Mouse (Mus musculus) spleen, adult 2 months (tissue): ENCODE data around the gene Fgf12.

Experiments used
- CTCF ChIP-seq: fragments of 200-500 bp; IDR thresholded peaks from 2 replicates; pipeline ENCODE4 v1.5.1; 2011; ENCODE audit warnings: mild to moderate bottlenecking, inconsistent platforms; ENCODE audit not compliant: insufficient read depth, insufficient read length, insufficient replicate concordance; ENCODE audit errors: extremely low read depth
- POLR2A ChIP-seq: fragments of 200-500 bp; IDR thresholded peaks from 2 replicates; pipeline ENCODE4 v1.6.1; 2011; ENCODE audit warnings: low read depth, low read length, inconsistent platforms

- no peak for TF ChIP-seq CTCF
- no peak for TF ChIP-seq POLR2A
Observed at GRCm38 (mm10) chr16:28374790-28375189, 378.1 kb downstream of the Fgf12 start.
